Mouse (Mus musculus) embryo, embryonic 11 days (tissue): ENCODE measurements around the gene Lum.

Source experiments
- DNase-seq: peaks from one replicate; pipeline ENCODE4 v3.0.0-alpha.2; 2015

Lum gene

GRCm38 (mm10) chr10:97564957-97565856 lies at the start of gene Lum:
TSS of gene Lum (plus strand) at chr10:97565128.
- peak; percentile 57 for DNase-seq

GRCm38 (mm10) chr10:97523366-97523765 lies 41.6 kb upstream of the Lum start:
- DNase-seq, result no peak

DNA sequence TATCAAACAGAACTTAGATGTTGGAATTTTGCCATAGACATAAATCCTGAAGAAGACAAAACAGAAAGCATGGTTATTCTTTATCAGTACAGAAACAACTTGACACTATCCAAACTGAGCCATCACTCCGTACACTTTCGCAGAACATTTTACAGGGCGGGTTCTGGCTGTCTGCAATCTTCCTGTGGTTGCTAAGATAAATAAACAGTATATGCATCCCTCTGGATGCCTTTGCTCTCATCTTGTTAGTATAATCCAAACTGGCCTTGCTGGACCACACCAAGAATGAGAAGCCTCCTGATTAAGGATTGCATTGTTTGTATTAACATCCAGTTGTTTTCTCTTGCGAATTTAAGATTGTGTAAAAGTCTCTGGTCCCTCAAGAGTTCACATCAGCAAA lies 29.2 kb upstream of the Lum start:
- no peak for DNase-seq

DNA sequence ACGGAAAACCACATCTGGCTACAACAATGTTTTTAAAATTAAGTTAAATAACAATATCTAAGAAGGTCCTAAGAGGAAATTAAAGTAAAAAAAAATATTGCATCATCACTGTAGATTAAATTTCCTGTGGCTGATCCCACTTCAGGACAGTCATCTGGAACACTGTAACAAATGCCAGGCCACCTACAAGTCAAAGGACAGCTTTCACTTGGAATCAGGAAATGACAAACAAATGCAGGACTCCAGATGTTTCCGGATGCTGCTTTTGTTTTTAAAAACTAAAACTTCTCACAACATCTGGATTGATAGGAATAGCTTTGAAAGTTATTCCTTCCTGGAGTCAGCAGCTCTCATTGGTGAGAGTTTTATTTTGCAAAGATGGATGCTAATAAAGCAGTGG lies 28.0 kb upstream of the Lum start:
- peak; percentile 27 for DNase-seq

DNA sequence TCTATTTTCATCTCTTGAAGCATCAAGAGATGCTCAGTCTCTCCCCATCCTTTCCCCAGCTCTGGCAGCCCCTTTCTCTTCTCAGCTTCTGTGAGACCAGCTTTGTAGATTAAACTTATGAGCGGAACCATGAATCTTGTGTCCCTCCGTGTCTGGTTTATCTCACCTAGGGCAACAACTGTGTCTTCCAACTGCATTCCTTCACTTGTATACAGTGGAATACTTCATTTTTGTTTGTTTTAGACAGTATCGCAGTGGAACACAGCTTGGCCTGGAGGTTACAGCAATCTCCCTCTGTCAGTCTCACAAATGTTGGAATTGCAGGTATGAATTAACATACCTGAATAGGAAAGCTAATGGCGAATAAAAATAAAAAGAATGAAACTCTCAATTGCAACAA lies 26.7 kb upstream of the Lum start:
- no peak for DNase-seq

DNA sequence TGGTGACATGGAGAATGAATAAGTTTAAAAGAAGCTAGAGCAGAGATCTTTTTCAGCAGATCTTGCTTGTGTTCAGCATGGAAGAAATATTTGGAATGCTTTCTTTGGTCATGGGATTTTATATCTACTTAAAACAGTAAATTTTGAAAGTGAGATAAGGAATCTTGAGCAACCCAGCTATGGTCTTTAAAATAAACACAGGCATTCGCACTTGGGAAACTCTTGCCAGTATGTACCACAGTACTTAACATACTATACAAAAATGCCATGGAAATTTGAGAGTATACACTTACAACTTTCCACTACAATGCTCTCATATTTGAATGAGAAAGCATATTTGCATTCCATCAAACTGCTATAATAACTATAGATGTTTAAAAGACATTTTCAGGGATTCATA lies 17.2 kb upstream of the Lum start:
- no peak for DNase-seq

- peak; percentile 19 for DNase-seq
Observed at GRCm38 (mm10) chr10:97567489-97568135, 2.7 kb downstream of the Lum start.

GRCm38 (mm10) chr10:97582543-97583231 lies 17.8 kb downstream of the Lum start:
- no peak for DNase-seq

GRCm38 (mm10) chr10:97584176-97584575 lies 19.2 kb downstream of the Lum start:
- DNase-seq, result no peak

GRCm38 (mm10) chr10:97587159-97587558 lies 22.2 kb downstream of the Lum start:
- DNase-seq, result no peak

- DNase-seq, result no peak
Observed at GRCm38 (mm10) chr10:97589574-97589973, 24.6 kb downstream of the Lum start.

GRCm38 (mm10) chr10:97591036-97591435 lies 26.1 kb downstream of the Lum start:
- no peak for DNase-seq

DNA sequence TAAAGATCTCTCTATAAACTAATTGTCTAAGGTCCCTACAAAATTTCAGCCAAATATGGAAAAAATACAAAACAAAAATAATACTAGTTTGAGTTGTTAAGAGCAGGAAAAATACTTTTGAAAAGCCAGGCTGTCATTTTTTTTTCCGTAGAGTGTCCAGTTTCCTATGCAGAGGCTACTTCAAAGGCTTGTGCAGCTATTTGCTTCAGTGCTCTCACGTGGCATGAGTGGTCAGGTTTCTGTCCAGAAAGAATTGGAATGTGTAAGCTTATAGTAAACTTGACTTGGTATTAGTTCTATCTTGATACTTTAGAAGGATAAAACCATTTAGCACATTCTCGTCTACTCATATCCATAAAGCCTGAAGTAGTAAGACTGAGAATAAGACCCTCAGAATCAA lies 26.8 kb downstream of the Lum start:
- no peak for DNase-seq

- DNase-seq, result peak; percentile 13
Observed at GRCm38 (mm10) chr10:97595680-97596079, 30.8 kb downstream of the Lum start.

DNA sequence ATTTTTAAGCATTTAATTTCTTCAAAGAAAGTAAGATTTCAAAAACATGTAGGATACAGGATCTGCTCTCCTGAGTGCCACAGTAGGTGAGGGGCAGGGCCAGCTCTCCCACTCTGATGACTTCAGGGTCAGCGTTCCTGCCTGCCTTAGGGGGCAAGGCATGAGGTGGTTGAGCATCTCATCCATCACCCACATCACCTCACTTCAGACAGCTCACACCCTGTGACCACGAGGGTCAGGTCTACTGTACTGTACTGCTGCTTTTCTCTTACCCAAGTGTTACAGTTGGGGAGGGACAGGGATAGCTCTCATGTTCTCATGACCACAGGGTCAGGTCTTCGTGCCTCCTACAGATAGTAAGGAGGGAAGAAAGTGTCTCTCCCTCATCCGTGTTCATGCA lies 36.8 kb downstream of the Lum start:
- no peak for DNase-seq

DNA sequence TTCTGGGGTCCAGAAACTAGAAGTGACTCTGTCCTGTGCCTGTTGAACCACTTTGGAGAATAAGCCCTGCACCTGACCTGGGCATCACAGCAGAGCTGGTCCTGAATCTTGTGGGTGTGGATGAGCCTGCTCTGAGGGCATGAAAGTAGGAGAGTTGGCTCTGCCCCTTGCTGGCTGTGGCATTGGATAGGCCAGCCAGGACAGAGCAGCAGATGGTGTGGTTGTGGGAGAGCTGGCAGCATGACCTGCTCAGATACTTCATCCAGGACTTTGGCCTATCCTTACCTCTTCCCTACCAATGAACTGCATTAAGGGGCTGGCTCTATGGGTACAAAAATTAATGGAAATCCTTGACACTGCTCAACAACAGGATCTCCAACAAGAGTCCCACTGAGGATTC lies 38.3 kb downstream of the Lum start:
- no peak for DNase-seq

GRCm38 (mm10) chr10:97606579-97606978 lies 41.7 kb downstream of the Lum start, which contains the start of gene Kera:
TSS of gene Kera (plus strand) at chr10:97606879.
- no peak for DNase-seq
